Mouse (Mus musculus): ENCODE results near the gene Rtl8b. TPM values are rescaled to one million over a fixed set of nuclear protein-coding genes. Genes with fewer than 3 reads are reported as not detected.

The Rtl8b gene
- total RNA-seq (2023; ENCODE audit: inconsistent age), result 9.4 to 18.3 TPM (median 14.8 TPM) in 4 replicates

DNA sequence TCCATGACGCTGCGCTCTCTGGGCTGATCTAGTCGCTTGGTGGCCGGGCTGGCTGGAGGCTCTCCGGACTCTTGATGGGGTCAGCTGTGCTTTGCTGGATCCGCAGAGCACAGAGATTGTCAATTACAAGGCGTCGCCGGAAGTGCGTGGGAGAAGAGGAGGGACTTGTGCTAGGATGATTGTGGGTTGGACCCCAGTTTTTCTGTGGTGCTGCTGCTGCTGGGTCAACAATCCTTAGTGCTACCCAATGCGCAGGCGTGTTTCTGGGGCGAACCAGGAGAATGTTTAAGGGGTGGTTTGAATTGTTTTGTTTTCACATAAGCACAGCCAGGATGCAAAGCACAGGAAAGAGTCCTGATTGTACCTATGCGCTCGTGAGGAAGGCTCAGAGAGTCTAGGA is at the start of gene Rtl8b:
Rtl8b (minus strand) TSS at position 115 of the 400 bp plus-strand sequence.

DNA sequence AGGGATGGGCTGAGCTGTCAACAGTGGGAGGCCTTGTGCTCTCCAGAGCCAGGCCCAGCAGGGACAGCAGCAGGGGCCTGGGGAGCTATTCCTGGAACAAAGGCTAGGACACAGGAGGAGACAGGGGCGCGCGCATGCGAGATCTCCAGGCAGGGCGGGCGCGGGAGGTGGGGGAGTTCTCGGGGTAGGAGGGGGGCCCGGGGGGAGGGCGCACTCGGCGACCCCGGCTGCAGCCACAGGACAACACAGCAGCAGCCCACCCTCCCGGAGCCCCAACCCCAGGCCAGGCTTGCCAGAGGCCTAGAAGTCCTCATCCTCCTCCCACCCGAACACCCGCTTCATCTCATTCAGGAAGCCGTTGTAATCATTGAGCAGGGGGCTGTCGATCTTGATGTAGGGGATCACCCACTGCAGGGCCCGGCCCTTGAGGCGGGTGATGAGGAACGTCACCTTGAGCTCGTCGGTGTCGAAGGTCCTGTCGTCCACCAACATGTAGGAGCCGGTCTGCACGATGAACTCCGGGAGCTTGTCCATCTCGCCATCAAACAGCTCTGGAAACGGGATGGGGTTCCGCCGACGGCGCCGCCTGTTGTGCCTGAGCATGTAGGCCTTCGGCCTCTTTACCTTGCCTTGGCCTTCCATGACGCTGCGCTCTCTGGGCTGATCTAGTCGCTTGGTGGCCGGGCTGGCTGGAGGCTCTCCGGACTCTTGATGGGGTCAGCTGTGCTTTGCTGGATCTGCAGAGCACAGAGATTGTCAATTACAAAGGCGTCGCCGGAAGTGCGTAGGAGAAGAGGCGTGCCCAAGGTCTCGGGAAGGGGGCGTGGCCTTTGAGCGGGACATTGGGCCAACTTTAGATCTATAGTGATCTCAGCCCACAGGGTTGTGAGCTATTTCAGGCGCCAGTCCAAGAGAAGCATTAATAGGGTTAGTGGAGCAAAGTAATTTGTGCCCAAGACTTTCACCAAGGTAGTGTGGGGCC is 26.9 kb downstream of the Rtl8b start, which contains the start of gene Rtl8a:
Rtl8a (minus strand) TSS at position 703 of the 982 bp plus-strand sequence.

Other genes starting within 250 kb of the Rtl8b start
- not detected in 4 replicates for gene Etd, start 235.5 kb downstream of the Rtl8b start, total RNA-seq (2023; ENCODE audit: inconsistent age)
- 4.3 to 9.6 TPM (median 7.8 TPM) in 4 replicates for gene Rtl8c, start 62.4 kb downstream of the Rtl8b start, total RNA-seq (2023; ENCODE audit: inconsistent age)
- not detected in 4 replicates for gene Gm14597, start 61.4 kb downstream of the Rtl8b start, total RNA-seq (2023; ENCODE audit: inconsistent age)
- 20.9 to 24.3 TPM (median 23.0 TPM) in 4 replicates for gene Rtl8a, start 26.7 kb downstream of the Rtl8b start, total RNA-seq (2023; ENCODE audit: inconsistent age)
- gene 4930502E18Rik, start 54.4 kb upstream of the Rtl8b start, total RNA-seq (2023; ENCODE audit: inconsistent age), result not detected in 4 replicates
- gene 1700013H16Rik, start 87.4 kb upstream of the Rtl8b start, total RNA-seq (2023; ENCODE audit: inconsistent age), result not detected in 4 replicates
- gene Zfp36l3, start 106.0 kb upstream of the Rtl8b start, total RNA-seq (2023; ENCODE audit: inconsistent age), result not detected in 4 replicates
- 0.51 to 1.1 TPM (median 0.82 TPM) in 4 replicates for gene Xlr, start 127.3 kb upstream of the Rtl8b start, total RNA-seq (2023; ENCODE audit: inconsistent age)

Measured in B cell, adult (primary cell).